Mouse (Mus musculus) heart, embryonic 12.5 days (tissue): ENCODE data around the gene Olfr486. TPM values are rescaled to one million over a fixed set of nuclear protein-coding genes. Genes with fewer than 3 reads are reported as not detected.

Source experiments
- polyA plus RNA-seq: library from polyadenylated mRNA; unstranded; fragments of >200 nt; fragmentation: Nextera tagmentation; extraction: Ambion mirVana; gene quantifications from 2 replicates; pipeline ENCODE4 v1.2.1, GENCODE M21; 2016

The Olfr486 gene
- polyA plus RNA-seq, 1 experiment from 2014 or later = not detected

Other genes starting within 250 kb of the Olfr486 start
- not detected in 2 replicates for gene Olfr473, start 242.3 kb downstream of the Olfr486 start, polyA plus RNA-seq
- gene Olfr474, start 218.1 kb downstream of the Olfr486 start, polyA plus RNA-seq = not detected in 2 replicates
- gene Olfr476, start 207.9 kb downstream of the Olfr486 start, polyA plus RNA-seq = not detected in 2 replicates
- gene Olfr477, start 186.0 kb downstream of the Olfr486 start, polyA plus RNA-seq = not detected in 2 replicates
- gene Olfr478, start 138.8 kb downstream of the Olfr486 start, polyA plus RNA-seq = not detected in 2 replicates
- gene Olfr479, start 122.0 kb downstream of the Olfr486 start, polyA plus RNA-seq = not detected in 2 replicates
- not detected in 2 replicates for gene Olfr480, start 105.4 kb downstream of the Olfr486 start, polyA plus RNA-seq
- not detected in 2 replicates for gene Olfr481, start 92.9 kb downstream of the Olfr486 start, polyA plus RNA-seq
- not detected in 2 replicates for gene Olfr482, start 75.2 kb downstream of the Olfr486 start, polyA plus RNA-seq
- gene Olfr483, start 71.9 kb downstream of the Olfr486 start, polyA plus RNA-seq = not detected in 2 replicates
- gene Olfr484, start 45.3 kb downstream of the Olfr486 start, polyA plus RNA-seq = not detected in 2 replicates
- not detected in 2 replicates for gene Olfr485, start 12.9 kb downstream of the Olfr486 start, polyA plus RNA-seq
- not detected in 2 replicates for gene Olfr487, start 41.9 kb upstream of the Olfr486 start, polyA plus RNA-seq
- gene Olfr488, start 85.6 kb upstream of the Olfr486 start, polyA plus RNA-seq = not detected in 2 replicates
- gene Olfr490, start 116.2 kb upstream of the Olfr486 start, polyA plus RNA-seq = not detected in 2 replicates
- gene Olfr491, start 140.7 kb upstream of the Olfr486 start, polyA plus RNA-seq = not detected in 2 replicates
- gene Olfr492, start 150.9 kb upstream of the Olfr486 start, polyA plus RNA-seq = not detected in 2 replicates
- not detected in 2 replicates for gene Olfr493, start 174.2 kb upstream of the Olfr486 start, polyA plus RNA-seq
- gene Olfr494, start 192.6 kb upstream of the Olfr486 start, polyA plus RNA-seq = not detected in 2 replicates
- gene Olfr495, start 220.4 kb upstream of the Olfr486 start, polyA plus RNA-seq = not detected in 2 replicates
- not detected in 2 replicates for gene Olfr497, start 247.7 kb upstream of the Olfr486 start, polyA plus RNA-seq